Mouse (Mus musculus) spleen, adult 2 months (tissue): ENCODE data around the gene Rras2. TPM values are rescaled to one million over a fixed set of nuclear protein-coding genes. Genes with fewer than 3 reads are reported as not detected.

ENCODE experiments used
- DNase-seq, 2 experiments: peaks; one replicate each; pipeline versions ENCODE4 v3.0.0 to v3.0.0-alpha.2; 2012 to 2021; ENCODE audit warnings: low spot score in 2 of 2, low read depth in 1 of 2
- H3K27ac ChIP-seq: fragments of 200-500 bp; 2 replicates; pipeline ENCODE4 v1.5.1; 2012; ENCODE audit warnings: low read length, inconsistent platforms; ENCODE audit not compliant: insufficient read depth
- H3K27me3 ChIP-seq: fragments of 200-500 bp; 2 replicates; pipeline ENCODE4 v1.6.1; 2012; ENCODE audit warnings: mild to moderate bottlenecking, moderate library complexity, low read length, inconsistent platforms; ENCODE audit not compliant: control insufficient read depth, insufficient read depth
- H3K36me3 ChIP-seq: fragments of 200-500 bp; 2 replicates; pipeline ENCODE4 v1.6.1; 2012; ENCODE audit warnings: mild to moderate bottlenecking, low read length, inconsistent platforms; ENCODE audit not compliant: control insufficient read depth, insufficient read depth
- H3K4me1 ChIP-seq: fragments of 200-500 bp; 2 replicates; pipeline ENCODE4 v1.6.1; 2011; ENCODE audit warnings: inconsistent platforms; ENCODE audit not compliant: control insufficient read depth, insufficient read depth, insufficient read length
- H3K4me3 ChIP-seq: fragments of 200-500 bp; 2 replicates; pipeline ENCODE4 v1.5.1; 2011; ENCODE audit warnings: mild to moderate bottlenecking, inconsistent platforms; ENCODE audit not compliant: insufficient read depth, insufficient read length; ENCODE audit errors: extremely low read depth
- CTCF ChIP-seq: fragments of 200-500 bp; IDR thresholded peaks from 2 replicates; pipeline ENCODE4 v1.5.1; 2011; ENCODE audit warnings: mild to moderate bottlenecking, inconsistent platforms; ENCODE audit not compliant: insufficient read depth, insufficient read length, insufficient replicate concordance; ENCODE audit errors: extremely low read depth
- POLR2A ChIP-seq: fragments of 200-500 bp; IDR thresholded peaks from 2 replicates; pipeline ENCODE4 v1.6.1; 2011; ENCODE audit warnings: low read depth, low read length, inconsistent platforms
- WGBS: fragments of 180-500 bp; shearing (Covaris S2); methylation state at CpG from one replicate; pipeline ENCODE4 v1.1.7; 2018; 5-methylcytosine and 5-hydroxymethylcytosine counted together
- polyA plus RNA-seq: library from polyadenylated mRNA; depleted of rRNA; stranded (reverse); fragments of >200 nt; gene quantifications from 2 replicates; pipeline ENCODE4 v1.2.3, GENCODE M21; 2012

The Rras2 gene
- polyA plus RNA-seq, 1 experiment, result 14.4 TPM

DNA sequence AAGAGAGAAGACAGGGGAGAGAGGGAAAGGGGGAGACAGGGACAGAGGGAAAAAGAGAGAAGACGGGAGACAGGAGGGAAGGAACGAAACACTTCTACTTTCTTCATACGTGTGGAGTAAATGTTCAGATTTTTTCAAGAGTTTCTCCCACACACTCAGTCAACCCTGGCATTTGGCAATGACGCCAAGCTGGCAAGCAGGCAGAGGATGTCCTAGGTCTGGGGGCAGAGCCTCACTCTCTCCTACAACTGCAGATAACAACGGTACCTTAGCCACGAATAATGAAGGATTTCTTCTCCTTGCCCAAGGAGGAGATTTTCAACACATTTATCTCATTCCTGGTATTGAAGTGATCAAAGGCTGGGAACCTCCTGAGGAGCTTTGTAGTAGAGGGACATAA, 30.2 kb downstream of the Rras2 start:
- Histone ChIP-seq H3K4me1 (peaks cover 58% of the 10 kb centered on the region), H3K27ac (peak overlapping the region; percentile 54), H3K4me3 (no peak overlapping the region), H3K27me3 (no peaks in the 10 kb centered on the region), H3K36me3 (no peaks in the 10 kb centered on the region)
- TF ChIP-seq POLR2A (no peak), CTCF (no peak)
- 69% methylated on average over 6 of the region's 6 CpGs for whole genome bisulfite sequencing
- no peak for DNase-seq

DNA sequence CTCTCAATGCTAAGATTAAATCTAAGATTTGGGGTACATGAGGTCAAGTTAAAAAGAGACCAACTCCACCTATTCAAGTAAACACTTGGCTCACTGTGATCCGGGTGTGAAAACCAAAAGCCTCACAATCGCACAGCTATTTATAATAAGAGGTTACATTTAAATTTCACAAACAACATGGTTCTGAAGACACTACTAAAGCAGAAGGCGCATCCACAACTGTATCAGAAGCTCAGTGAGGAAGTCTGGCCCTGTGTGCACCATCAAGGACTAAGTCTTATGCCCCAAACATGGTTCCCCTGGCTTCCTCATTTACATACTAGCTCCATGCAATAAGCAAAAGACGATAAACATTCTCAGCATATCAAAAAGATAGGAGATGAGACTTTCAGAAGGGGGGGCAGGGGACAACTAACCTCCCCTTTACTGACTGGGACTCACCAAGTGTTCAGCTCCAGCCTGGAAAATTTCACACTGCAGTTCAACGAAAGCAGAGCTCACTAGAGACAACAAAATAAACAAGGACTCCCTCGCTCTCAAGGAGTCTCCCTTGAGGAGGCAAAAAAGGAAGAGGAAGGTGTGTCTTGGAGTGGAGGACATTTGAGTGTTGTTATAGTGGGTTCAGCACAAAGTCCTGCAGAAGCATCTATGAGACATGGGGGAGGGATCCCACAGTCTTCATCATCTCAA, 31.4 kb downstream of the Rras2 start:
- Histone ChIP-seq H3K36me3 (no peaks in the 10 kb centered on the region; the same call in 1 of the 2 replicates), H3K4me1 (peaks cover 57% of the 10 kb centered on the region), H3K27ac (peak overlapping the region; percentile 20; the same call in 1 of the 2 replicates), H3K27me3 (no peaks in the 10 kb centered on the region), H3K4me3 (no peak overlapping the region)
- TF ChIP-seq CTCF (no peak), POLR2A (no peak)
- DNase-seq, result no peak
- 66% methylated on average over 6 of the region's 6 CpGs for WGBS

GRCm38 (mm10) chr7:114083760-114084159, 33.8 kb downstream of the Rras2 start:
- Histone ChIP-seq H3K4me1 (peaks cover 47% of the 10 kb centered on the region), H3K27me3 (no peaks in the 10 kb centered on the region), H3K4me3 (no peak overlapping the region), H3K27ac (peak overlapping the region; percentile 42; the same call in 1 of the 2 replicates), H3K36me3 (no peaks in the 10 kb centered on the region; the same call in 1 of the 2 replicates)
- DNase-seq, result peak; percentile 64 to 70
- TF ChIP-seq CTCF (no peak), POLR2A (no peak)
- 26% methylated on average over 3 of the region's 3 CpGs for WGBS

- DNase-seq, result no peak
- Histone ChIP-seq H3K27me3 (no peaks in the 10 kb centered on the region), H3K36me3 (no peaks in the 10 kb centered on the region; the same call in 1 of the 2 replicates), H3K4me3 (no peak overlapping the region), H3K4me1 (peaks cover 47% of the 10 kb centered on the region), H3K27ac (peak overlapping the region; percentile 59)
- WGBS, result 63% methylated on average over 2 of the region's 2 CpGs
- TF ChIP-seq POLR2A, result no peak
Measured at GRCm38 (mm10) chr7:114083088-114083487, 34.5 kb downstream of the Rras2 start.

GRCm38 (mm10) chr7:114081633-114082420, 35.8 kb downstream of the Rras2 start:
- Histone ChIP-seq H3K36me3 (no peaks in the 10 kb centered on the region; the same call in 1 of the 2 replicates), H3K27me3 (no peaks in the 10 kb centered on the region), H3K27ac (peak overlapping the region; percentile 42), H3K4me3 (no peak overlapping the region), H3K4me1 (peaks cover 40% of the 10 kb centered on the region)
- TF ChIP-seq CTCF (no peak), POLR2A (no peak)
- 51% methylated on average over 21 of the region's 21 CpGs for WGBS
- no peak for DNase-seq

DNA sequence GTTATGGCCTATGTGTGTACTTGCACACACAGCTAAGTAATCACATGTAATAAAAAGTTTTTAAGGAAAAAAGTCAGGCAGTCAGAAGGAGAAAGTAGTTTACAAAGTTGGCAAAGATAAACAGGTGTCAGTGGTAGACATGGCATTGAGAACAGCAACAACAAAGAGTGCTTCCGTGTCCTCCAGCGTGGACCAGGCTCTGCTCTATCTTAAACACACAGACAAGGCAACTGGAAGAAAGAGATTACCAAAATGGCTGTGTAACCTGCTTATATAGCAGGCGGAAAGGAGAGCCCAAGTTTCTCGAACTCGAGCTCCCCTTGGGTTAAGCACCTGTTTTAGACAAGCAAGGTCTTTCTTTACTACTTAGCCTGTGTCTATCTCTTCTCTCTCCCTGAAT, 37.3 kb downstream of the Rras2 start:
- Histone ChIP-seq H3K4me3 (no peak overlapping the region), H3K27me3 (no peaks in the 10 kb centered on the region), H3K36me3 (no peaks in the 10 kb centered on the region; the same call in 1 of the 2 replicates), H3K4me1 (peaks cover 29% of the 10 kb centered on the region), H3K27ac (no peak overlapping the region)
- no peak for DNase-seq
- TF ChIP-seq CTCF (no peak), POLR2A (no peak)
- 88% methylated on average over 5 of the region's 5 CpGs for WGBS

DNA sequence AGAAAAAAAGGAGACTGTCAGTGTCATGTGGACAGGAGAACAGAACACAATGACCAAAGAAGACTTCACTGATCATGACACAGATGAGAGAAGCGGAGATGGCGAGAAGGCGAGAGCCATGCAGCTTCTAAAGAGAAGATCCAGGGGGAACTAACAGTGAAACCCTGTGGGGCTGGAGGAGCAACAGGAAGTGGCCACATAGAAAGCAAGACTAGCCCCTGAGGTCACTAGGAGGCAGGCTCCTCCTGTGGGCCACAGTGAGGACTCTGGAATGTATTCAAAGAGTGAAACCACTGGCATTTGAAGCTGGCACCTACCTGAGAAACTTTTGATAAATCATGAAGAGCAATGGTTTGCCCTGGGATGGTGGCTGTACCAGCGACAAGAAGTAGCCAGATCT, 38.2 kb downstream of the Rras2 start:
- no peak for DNase-seq
- TF ChIP-seq CTCF, result no peak
- Histone ChIP-seq H3K4me3 (no peak overlapping the region), H3K4me1 (peaks cover 25% of the 10 kb centered on the region), H3K27me3 (no peaks in the 10 kb centered on the region), H3K27ac (no peak overlapping the region), H3K36me3 (no peaks in the 10 kb centered on the region; the same call in 1 of the 2 replicates)
- WGBS, result 85% methylated on average over 4 of the region's 4 CpGs
